Mouse (Mus musculus) heart, postnatal 36 days (tissue): ENCODE data around the gene Gata2. TPM values are rescaled to one million over a fixed set of nuclear protein-coding genes. Genes with fewer than 3 reads are reported as not detected.

Experiments
- DNase-seq, 2 experiments: peaks; one replicate each; pipeline ENCODE4 v3.0.0; 2021 to 2022
- intact Hi-C: fragments of 180-260 bp; cut with DNase I; formaldehyde crosslinking; loops from one replicate; pipeline ENCODE4 v1.15.1; 2025
- total RNA-seq, 2 experiments: library from RNA; stranded (reverse); gene quantifications; 2 replicates each; pipeline ENCODE4 v1.2.3; 2021

Gata2 gene
- total RNA-seq, 2 experiments from 2014 or later, result 17.3 to 20.1 TPM

GRCm38 (mm10) chr6:88251396-88251795 is 57.7 kb downstream of the Gata2 start:
- intact Hi-C loops, result loop anchor here (5.0 kb wide), 1 partner anchor 161 kb away; no protein-coding TSS in a partner anchor
- no peak for DNase-seq

GRCm38 (mm10) chr6:88251798-88252478 is 58.2 kb downstream of the Gata2 start:
- intact Hi-C loops, result loop anchor here (5.0 kb wide), 1 partner anchor 160 kb away; no protein-coding TSS in a partner anchor
- DNase-seq, result no peak

- intact Hi-C loops, result loop anchor here (5.0 kb wide), 1 partner anchor 158 kb away; no protein-coding TSS in a partner anchor
- DNase-seq, result no peak
These were observed 60.4 kb downstream of the Gata2 start for GRCm38 (mm10) chr6:88254082-88254481.

GRCm38 (mm10) chr6:88255435-88255834 is 61.7 kb downstream of the Gata2 start:
- intact Hi-C loops, result no loop called here

More at GRCm38 (mm10) chr6:88255435-88255834, 61.7 kb downstream of the Gata2 start:
- no peak for DNase-seq

Other genes with a start within 250 kb of the Gata2 start
- 1 to 10 TPM; 1.9 to 2.7 TPM for gene H1fx, start 212.3 kb upstream of the Gata2 start, total RNA-seq
- 100 to 1,000 TPM; 253 to 304 TPM for gene Rab7, start 148.6 kb upstream of the Gata2 start, total RNA-seq
- 100 to 1,000 TPM in 1 of 2 experiments, 10 to 100 TPM in 1; 95.1 to 102 TPM for gene Rpn1, start 109.4 kb upstream of the Gata2 start, total RNA-seq
- gene Dnajb8, start 28.4 kb downstream of the Gata2 start, total RNA-seq, result not detected